Comparison of ENCODE assay signal across 14 mouse cellular contexts in genomic region chr5:98032803-98033420, GRCm38 (mm10). TPM values are rescaled to one million over a fixed set of nuclear protein-coding genes. Genes with fewer than 3 reads are reported as not detected.
DNase-seq lines count a peak whose midpoint lies in the region; ATAC-seq and TF ChIP-seq lines count a peak whose summit lies in the region.
"Had no signal": no experiment of that assay in that cellular context is flagged by ENCODE, and none has a peak within 500 bp of the region (broad histone marks: within the 10 kb centered on the region; RNA-seq: fewer than 3 reads in every experiment).

No protein-coding gene starts in this region.

- H3K9me3 ChIP-seq in midbrain, embryonic 10.5 days (replicated peaks), result no peaks in the 10 kb centered on the region
- H3K9me3 ChIP-seq in midbrain, embryonic 16.5 days (replicated peaks; ENCODE audit: control insufficient read depth, low read length, poor library complexity, severe bottlenecking), result no peaks in the 10 kb centered on the region
- H3K9me3 ChIP-seq: limb, embryonic 15.5 days had no signal

- H3K4me3 ChIP-seq in bone marrow, adult 2 months (replicated peaks; ENCODE audit: control insufficient read depth, low read depth, low read length), result no peak overlapping the region
- no peak overlapping the region for H3K4me3 ChIP-seq in midbrain, embryonic 10.5 days
- H3K4me3 ChIP-seq in midbrain, embryonic 16.5 days (ENCODE audit: low read depth, low read length), result no peak overlapping the region
- H3K4me3 ChIP-seq: limb, embryonic 15.5 days had no signal

- no peak for TF ChIP-seq CTCF in bone marrow, adult 2 months (IDR thresholded peaks at IDR 0.05; ENCODE audit: control insufficient read depth, insufficient read depth, low read length)

- peak; percentile 51 for DNase-seq in lung, postnatal 36 days
- DNase-seq in lung, postnatal 10 days, result no peak
- peak; percentile 80 for DNase-seq in CD4-positive helper T cell, adult 2 months (ENCODE audit: low read depth, low spot score)
- no peak for DNase-seq in midbrain, embryonic 10.5 days (ENCODE audit: low spot score)
- DNase-seq in gastrocnemius, postnatal 10 days, result no peak
- DNase-seq: cerebellum, adult 18-20 months; heart, postnatal 4 days; kidney, postnatal 36 days; thymus, postnatal 4 days had no signal

- H3K4me1 ChIP-seq in bone marrow, adult 2 months (ENCODE audit: control insufficient read depth, insufficient read depth, low read length), result no peaks in the 10 kb centered on the region; the same call in 1 of the 2 replicates
- H3K4me1 ChIP-seq in midbrain, embryonic 10.5 days, result peaks cover 27% of the 10 kb centered on the region
- peaks cover 5% of the 10 kb centered on the region; the same call in 1 of the 2 replicates for H3K4me1 ChIP-seq in midbrain, embryonic 16.5 days (ENCODE audit: control insufficient read depth, insufficient read depth, low read length)

- H3K9ac ChIP-seq in midbrain, embryonic 16.5 days (ENCODE audit: low read depth, low read length), result no peak overlapping the region
- H3K9ac ChIP-seq: limb, embryonic 15.5 days had no signal

- ATAC-seq in neutrophil, adult 5-6 weeks (ENCODE audit: extremely low read depth, insufficient number of reproducible peaks, low FRiP score, poor library complexity, severe bottlenecking), result peak; percentile 85
- no peak for ATAC-seq in midbrain, embryonic 16.5 days
- ATAC-seq: intestine, embryonic 16.5 days had no signal

- peaks cover 13% of the 10 kb centered on the region for H3K27me3 ChIP-seq in midbrain, embryonic 10.5 days (ENCODE audit: low read depth, poor library complexity, severe bottlenecking)
- H3K27me3 ChIP-seq in midbrain, embryonic 16.5 days (ENCODE audit: control insufficient read depth, insufficient read depth, low read depth, low read length), result peaks cover 2% of the 10 kb centered on the region; the same call in 1 of the 2 replicates
- H3K27me3 ChIP-seq: limb, embryonic 15.5 days had no signal

- TF ChIP-seq POLR2A in bone marrow, adult 2 months (IDR thresholded peaks at IDR 0.05; ENCODE audit: borderline replicate concordance, control insufficient read depth, low read depth, low read length), result no peak

- no peak overlapping the region for H3K4me2 ChIP-seq in midbrain, embryonic 16.5 days (ENCODE audit: low read length)
- H3K4me2 ChIP-seq: limb, embryonic 15.5 days had no signal

- H3K36me3 ChIP-seq in midbrain, embryonic 10.5 days, result no peaks in the 10 kb centered on the region
- no peaks in the 10 kb centered on the region for H3K36me3 ChIP-seq in midbrain, embryonic 16.5 days (ENCODE audit: control insufficient read depth, insufficient read depth, low read length)
- H3K36me3 ChIP-seq: limb, embryonic 15.5 days had no signal

- 11% methylated on average over 7 of the region's 7 CpGs for WGBS in bone marrow, adult 2 months
- WGBS in midbrain, embryonic 10.5 days, result 71% methylated on average over 7 of the region's 7 CpGs
- 72% methylated on average over 7 of the region's 7 CpGs for WGBS in midbrain, embryonic 16.5 days

- H3K27ac ChIP-seq in bone marrow, adult 2 months (ENCODE audit: control insufficient read depth, insufficient read depth, low read depth, low read length, poor library complexity), result peak overlapping the region; percentile 29; the same call in 1 of the 2 replicates
- no peak overlapping the region for H3K27ac ChIP-seq in midbrain, embryonic 10.5 days (replicated peaks)
- no peak overlapping the region for H3K27ac ChIP-seq in midbrain, embryonic 16.5 days (ENCODE audit: low read length)
- H3K27ac ChIP-seq: limb, embryonic 15.5 days had no signal

RNA-seq across cellular contexts. Expression of gene Antxr2, which starts 2.1 kb away (rescaled TPM):
- polyA plus RNA-seq in bone marrow, adult 2 months (2011; ENCODE audit: insufficient read depth, insufficient read length, low replicate concordance, missing spikeins), result 3.5 and 3.9 TPM in 2 replicates
- 101 and 114 TPM in 2 replicates for total RNA-seq in neutrophil, adult 5-6 weeks (2017)
- polyA plus RNA-seq in midbrain, embryonic 10.5 days (2016; fragmentation: Nextera tagmentation; extraction: Ambion mirVana), result 13.3 and 14.4 TPM in 2 replicates
- 2.4 and 2.5 TPM in 2 replicates for polyA plus RNA-seq in midbrain, embryonic 16.5 days (2015; fragmentation: Nextera tagmentation; extraction: Ambion mirVana)
- total RNA-seq in gastrocnemius, postnatal 10 days (2021), result 10 to 100 TPM; 25.8 to 35.6 TPM

Comparison
In these comparisons a context has a peak if more than half of its experiments do, and no peak if none do; other contexts are left out.
1. DNase-seq: peak in lung, postnatal 36 days (single experiment) and CD4-positive helper T cell, adult 2 months (single experiment); none in lung, postnatal 10 days (single experiment), midbrain, embryonic 10.5 days (single experiment) and gastrocnemius, postnatal 10 days (single experiment).